Mouse (Mus musculus): Measurements from ENCODE around the gene Cdkal1.

DNA sequence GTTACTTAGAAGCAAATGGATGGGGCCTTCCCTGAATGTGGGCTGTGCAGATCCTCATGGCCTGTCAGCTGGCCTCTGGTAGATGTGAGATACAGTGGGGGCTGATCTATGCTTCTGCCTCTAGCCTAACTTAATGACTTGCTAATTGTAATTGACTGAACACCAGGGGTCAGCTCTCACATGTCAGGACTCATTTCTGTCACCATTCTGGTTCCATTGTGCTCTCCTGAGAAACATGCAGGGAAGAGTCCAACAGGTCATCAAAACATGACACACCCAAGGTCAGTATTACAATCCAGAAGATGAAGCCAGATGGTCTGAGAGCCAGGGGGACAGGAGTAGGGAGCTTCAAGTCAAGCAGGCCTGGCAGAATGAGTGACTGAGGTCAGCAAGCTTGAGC, 584.0 kb downstream of the Cdkal1 start:
- no peak for TF ChIP-seq GATA1 (IDR thresholded peaks at IDR 0.05; ENCODE audit: borderline replicate concordance, low read length)
- no peak for TF ChIP-seq FLI1 (IDR thresholded peaks at IDR 0.05; ENCODE audit: low read length)

Data from megakaryocyte, embryonic 14.5 days (primary cell).